Mouse (Mus musculus) thymus, adult 2 months (tissue): ENCODE data around the gene Emilin1.

Source experiments
- CTCF ChIP-seq: fragments of 200-500 bp; IDR thresholded peaks from 2 replicates; pipeline ENCODE4 v1.5.1; 2012; ENCODE audit warnings: mild to moderate bottlenecking, control low read depth, low read length, moderate library complexity, borderline replicate concordance; ENCODE audit not compliant: control insufficient read depth, poor library complexity, insufficient read depth; ENCODE audit errors: extremely low read depth
- POLR2A ChIP-seq: fragments of 200-500 bp; IDR thresholded peaks from 2 replicates; pipeline ENCODE4 v1.6.1; 2012; ENCODE audit warnings: mild to moderate bottlenecking, low read length, control low read depth, moderate library complexity; ENCODE audit not compliant: control insufficient read depth, poor library complexity, insufficient read depth; ENCODE audit errors: extremely low read depth

GRCm38 (mm10) chr5:30913060-30913841 lies at the start of gene Emilin1:
- TF ChIP-seq CTCF, result no peak
- TF ChIP-seq POLR2A, result 0 out of 2 replicates have a peak, but pooled peaks have one; percentile 29
